Mouse (Mus musculus) bone marrow macrophage, adult 2 months (primary cell): ENCODE results near the gene Epsti1. TPM values are rescaled to one million over a fixed set of nuclear protein-coding genes. Genes with fewer than 3 reads are reported as not detected.

Source experiments
- H3K27ac ChIP-seq: 2 replicates; pipeline ENCODE4 v1.5.1; 2012; ENCODE audit warnings: low read depth, low read length; ENCODE audit not compliant: insufficient read depth
- H3K4me1 ChIP-seq: 2 replicates; pipeline ENCODE4 v1.6.1; 2012; ENCODE audit warnings: low read length; ENCODE audit not compliant: control insufficient read depth, insufficient read depth
- H3K4me3 ChIP-seq: 2 replicates; pipeline ENCODE4 v1.5.1; 2012; ENCODE audit warnings: mild to moderate bottlenecking, low read length, moderate library complexity; ENCODE audit not compliant: insufficient read depth
- CTCF ChIP-seq: IDR thresholded peaks from 2 replicates; pipeline ENCODE4 v1.5.1; 2012; ENCODE audit warnings: low read depth, mild to moderate bottlenecking, low read length, moderate library complexity
- POLR2A ChIP-seq: IDR thresholded peaks from 2 replicates; pipeline ENCODE4 v1.6.1; 2012; ENCODE audit warnings: mild to moderate bottlenecking, low read depth, low read length, borderline replicate concordance
- polyA plus RNA-seq: library from polyadenylated mRNA; stranded (reverse); fragments of >200 nt; gene quantifications from 2 replicates; pipeline ENCODE4 v1.2.4, GENCODE M21; 2012; ENCODE audit not compliant: missing spikeins, insufficient read depth, insufficient read length

Epsti1 gene
- polyA plus RNA-seq, 1 experiment = 132 TPM

DNA sequence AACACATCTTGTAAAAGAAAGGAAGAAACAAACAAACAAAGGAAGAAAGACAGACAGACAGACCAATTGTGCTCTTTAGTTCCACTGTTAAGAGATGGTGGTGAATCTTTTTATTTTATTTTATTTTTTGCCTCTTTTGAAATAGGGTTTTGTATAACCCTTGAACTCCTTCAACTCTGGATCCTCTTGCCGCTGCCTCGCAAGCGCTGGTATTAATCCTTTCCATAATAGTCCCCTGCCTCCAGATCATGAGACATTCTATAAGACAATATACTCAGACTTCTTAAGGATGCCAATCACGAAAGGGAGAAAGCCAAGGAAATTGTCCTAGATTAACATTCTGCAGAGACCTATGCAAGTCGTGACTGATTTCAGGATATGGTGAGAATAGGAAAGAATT lies 11.7 kb downstream of the Epsti1 start:
- peaks cover 7% of the 10 kb centered on the region; the same call in 1 of the 2 replicates for H3K4me1 ChIP-seq
- TF ChIP-seq CTCF (no peak), POLR2A (no peak)
- no peak overlapping the region for H3K27ac ChIP-seq
- no peak overlapping the region for H3K4me3 ChIP-seq

- Histone ChIP-seq H3K4me3 (no peak overlapping the region), H3K27ac (no peak overlapping the region), H3K4me1 (peaks cover 16% of the 10 kb centered on the region)
- TF ChIP-seq POLR2A (no peak), CTCF (no peak)
Measured at GRCm38 (mm10) chr14:77921641-77922040, 17.6 kb downstream of the Epsti1 start.

DNA sequence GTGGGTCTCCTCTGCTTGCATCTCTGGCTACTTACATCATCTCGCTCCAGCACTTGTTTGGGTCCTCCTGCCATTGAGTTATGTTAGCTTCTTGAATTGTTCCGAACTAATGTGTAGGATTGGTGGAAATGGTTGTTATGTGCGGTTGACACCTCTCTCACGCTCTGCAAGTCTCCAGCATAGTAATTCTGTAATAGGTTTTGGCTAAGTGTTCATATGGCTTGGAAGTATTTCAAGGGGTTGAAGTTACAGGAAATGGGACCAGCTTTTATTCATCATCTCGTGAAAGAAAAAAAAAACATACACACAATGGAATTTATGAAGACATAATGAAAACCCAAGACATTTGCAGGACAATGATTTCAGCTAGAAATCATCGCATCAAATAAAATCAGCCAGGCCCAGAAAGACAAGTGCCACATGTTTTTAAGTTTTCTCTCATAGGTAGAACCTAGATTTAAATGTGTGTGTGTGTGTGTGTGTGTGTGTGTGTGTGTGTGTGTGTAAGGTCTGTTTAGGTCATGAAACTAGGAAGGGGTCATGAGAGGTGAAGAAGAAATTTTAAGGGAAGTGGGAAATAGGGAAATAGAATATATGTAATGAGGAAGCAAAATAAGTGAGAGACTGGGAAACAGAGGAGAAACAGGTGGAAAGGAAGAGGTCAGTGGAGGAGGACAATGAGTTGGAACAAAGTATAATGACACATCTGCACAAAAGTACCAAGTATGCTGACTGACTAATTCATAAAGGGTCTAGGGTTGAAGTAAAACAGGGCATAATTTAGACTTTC lies 19.2 kb downstream of the Epsti1 start:
- no peak for TF ChIP-seq CTCF
- H3K4me3 ChIP-seq = no peak overlapping the region
- no peak overlapping the region for H3K27ac ChIP-seq
- H3K4me1 ChIP-seq = peaks cover 16% of the 10 kb centered on the region

- TF ChIP-seq CTCF (no peak), POLR2A (no peak)
- H3K4me1 ChIP-seq = peaks cover 16% of the 10 kb centered on the region
- H3K4me3 ChIP-seq = no peak overlapping the region
Measured at GRCm38 (mm10) chr14:77925414-77925813, 21.4 kb downstream of the Epsti1 start.

DNA sequence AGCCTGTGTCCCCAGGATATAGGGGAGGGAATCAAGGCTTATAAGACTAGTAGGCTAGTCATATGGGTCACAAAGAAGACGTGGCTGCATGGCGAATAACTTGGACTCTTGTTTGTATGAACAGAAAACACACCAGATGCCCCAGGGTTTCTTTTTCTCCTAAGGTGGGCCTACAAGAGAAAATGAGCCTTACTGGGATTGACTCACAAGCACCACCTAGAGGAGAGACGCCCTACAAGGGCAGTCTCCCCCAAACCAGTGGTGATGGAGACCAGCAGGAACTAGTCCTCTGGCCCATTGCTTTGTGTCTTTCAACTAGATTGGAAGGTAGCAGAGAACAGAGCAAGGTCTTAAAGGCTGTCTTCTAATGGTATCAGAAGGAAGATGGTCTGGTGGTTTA lies 22.7 kb downstream of the Epsti1 start:
- no peak overlapping the region for H3K27ac ChIP-seq
- no peak overlapping the region for H3K4me3 ChIP-seq
- TF ChIP-seq CTCF = peak; percentile 29; the same call in 1 of the 2 replicates
- no peak for TF ChIP-seq POLR2A
- H3K4me1 ChIP-seq = peaks cover 14% of the 10 kb centered on the region

More at GRCm38 (mm10) chr14:77925414-77925813, 21.4 kb downstream of the Epsti1 start:
- no peak overlapping the region for H3K27ac ChIP-seq

DNA sequence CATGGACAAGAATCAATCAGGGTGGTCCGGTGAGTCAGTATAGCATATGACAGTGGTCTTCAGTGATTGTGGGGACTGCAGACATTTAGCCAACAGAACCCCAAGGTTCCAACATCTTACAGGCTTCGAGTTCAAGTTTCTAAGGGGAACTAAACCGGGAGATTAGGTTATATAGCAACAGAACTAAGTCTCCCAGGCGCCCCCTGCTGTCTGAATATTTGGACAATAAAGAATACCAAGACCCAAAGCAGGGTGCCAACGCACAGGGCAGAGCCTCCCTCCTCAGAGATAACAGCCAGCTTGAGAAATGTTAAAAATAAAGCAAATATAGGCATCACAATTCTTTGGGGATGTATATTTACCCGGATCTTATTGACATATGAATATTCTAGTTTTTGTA lies 24.0 kb downstream of the Epsti1 start:
- Histone ChIP-seq H3K4me1 (peaks cover 15% of the 10 kb centered on the region), H3K27ac (no peak overlapping the region), H3K4me3 (no peak overlapping the region)
- TF ChIP-seq CTCF = peak; percentile 52
- no peak for TF ChIP-seq POLR2A

GRCm38 (mm10) chr14:77928653-77929052 lies 24.6 kb downstream of the Epsti1 start:
- Histone ChIP-seq H3K27ac (no peak overlapping the region), H3K4me1 (peaks cover 13% of the 10 kb centered on the region), H3K4me3 (no peak overlapping the region)
- TF ChIP-seq CTCF = no peak
- TF ChIP-seq POLR2A = no peak

GRCm38 (mm10) chr14:77929139-77929678 lies 25.2 kb downstream of the Epsti1 start:
- TF ChIP-seq POLR2A (no peak), CTCF (no peak)
- H3K4me3 ChIP-seq = no peak overlapping the region
- H3K27ac ChIP-seq = no peak overlapping the region
- peaks cover 10% of the 10 kb centered on the region for H3K4me1 ChIP-seq

DNA sequence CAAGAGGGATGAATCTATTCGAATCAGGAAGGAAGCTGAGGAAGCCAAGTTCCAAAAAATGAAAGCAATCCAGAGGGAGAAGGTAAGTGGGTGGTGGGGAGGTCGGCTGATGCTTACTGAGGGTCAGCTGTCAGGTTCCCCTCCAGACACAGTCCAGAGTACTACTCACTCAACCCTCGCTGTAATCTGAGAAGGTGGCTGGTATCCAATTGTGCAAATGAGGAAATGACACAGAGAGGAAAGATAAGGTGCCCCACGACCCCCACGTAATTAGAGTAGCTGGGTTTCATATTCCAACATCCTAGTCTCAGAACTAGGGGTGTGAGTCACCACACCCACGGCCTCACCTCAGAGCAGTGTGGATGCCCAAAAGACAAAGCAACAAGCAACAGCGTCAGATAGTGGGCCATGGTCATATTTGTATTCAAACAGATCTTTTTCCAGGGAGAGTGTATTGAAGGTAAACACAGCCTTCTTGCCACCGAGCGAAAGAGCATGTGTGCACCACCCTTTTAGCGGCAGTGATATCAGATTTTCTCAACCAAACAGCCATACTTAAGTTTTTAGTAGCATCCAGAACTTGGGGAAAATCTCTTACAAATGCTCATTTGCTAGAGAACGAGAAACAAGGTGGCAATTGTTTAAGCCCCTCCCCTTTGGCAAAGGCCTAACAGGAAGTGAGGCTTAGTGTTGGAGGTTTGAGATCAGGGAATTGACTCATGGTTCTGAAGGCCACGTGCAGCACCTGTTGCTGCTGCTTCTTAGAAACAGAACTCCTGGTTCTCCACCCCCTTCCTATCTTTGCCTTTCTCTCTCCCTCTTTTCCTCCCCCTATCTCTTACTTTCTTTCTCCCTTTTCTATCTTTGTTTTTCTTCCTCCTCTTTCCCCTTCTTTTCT lies 28.4 kb downstream of the Epsti1 start:
- TF ChIP-seq CTCF (no peak), POLR2A (no peak)
- no peak overlapping the region for H3K4me3 ChIP-seq
- peaks cover 8% of the 10 kb centered on the region for H3K4me1 ChIP-seq
- H3K27ac ChIP-seq = no peak overlapping the region

DNA sequence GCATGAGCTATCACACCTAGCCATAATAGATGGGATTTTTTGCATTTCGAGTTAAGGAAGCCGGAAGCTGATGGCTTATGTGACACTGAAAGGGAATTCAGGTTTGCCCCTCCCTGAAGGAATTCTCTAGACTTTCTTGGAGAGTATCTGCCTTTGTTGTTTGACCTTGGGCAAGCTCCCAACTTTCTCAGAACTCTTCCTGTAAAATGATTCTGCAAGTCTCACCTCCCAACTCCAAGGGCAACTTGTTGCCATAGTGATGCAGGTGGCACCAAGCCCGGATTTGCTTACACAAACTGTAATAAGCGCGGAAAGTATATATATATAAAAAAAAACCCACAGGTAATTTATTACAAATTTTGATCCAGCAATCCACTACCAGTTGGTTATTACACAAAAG lies 29.2 kb downstream of the Epsti1 start:
- no peak overlapping the region for H3K4me3 ChIP-seq
- H3K4me1 ChIP-seq = peaks cover 8% of the 10 kb centered on the region
- no peak for TF ChIP-seq CTCF
- TF ChIP-seq POLR2A = no peak
- no peak overlapping the region for H3K27ac ChIP-seq

DNA sequence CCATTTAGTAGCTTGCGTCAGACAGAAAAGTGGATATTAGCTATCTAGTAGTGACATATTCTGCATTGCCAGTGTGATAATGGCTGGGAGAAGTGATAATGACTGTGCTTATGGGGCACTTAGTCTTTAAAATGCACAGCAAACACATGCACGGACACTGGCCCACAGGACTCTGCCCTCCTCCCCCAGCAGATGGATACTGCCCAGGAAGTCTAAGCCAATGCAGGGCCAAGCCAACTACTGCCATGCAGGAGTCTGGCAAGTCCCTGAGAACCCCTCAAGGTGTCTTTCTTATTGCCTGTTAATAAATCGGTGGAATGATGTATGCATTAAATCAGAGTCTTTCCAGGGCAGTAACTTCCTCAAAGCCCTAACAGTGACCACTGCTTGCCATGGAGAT lies 30.4 kb downstream of the Epsti1 start:
- Histone ChIP-seq H3K4me3 (no peak overlapping the region), H3K4me1 (peaks cover 8% of the 10 kb centered on the region), H3K27ac (no peak overlapping the region)
- TF ChIP-seq CTCF (no peak), POLR2A (no peak)
